Mouse (Mus musculus): Measurements from ENCODE around the gene Scml2. TPM values are rescaled to one million over a fixed set of nuclear protein-coding genes. Genes with fewer than 3 reads are reported as not detected.
"Not testable (repeated sequence)": the region's sequence is repeated elsewhere in the genome, so short reads cannot be mapped to it uniquely, and the experiment has no call there.

Scml2 gene
- total RNA-seq (2022), result under 1 TPM; 0.38 to 0.75 (median 0.60) TPM

DNA sequence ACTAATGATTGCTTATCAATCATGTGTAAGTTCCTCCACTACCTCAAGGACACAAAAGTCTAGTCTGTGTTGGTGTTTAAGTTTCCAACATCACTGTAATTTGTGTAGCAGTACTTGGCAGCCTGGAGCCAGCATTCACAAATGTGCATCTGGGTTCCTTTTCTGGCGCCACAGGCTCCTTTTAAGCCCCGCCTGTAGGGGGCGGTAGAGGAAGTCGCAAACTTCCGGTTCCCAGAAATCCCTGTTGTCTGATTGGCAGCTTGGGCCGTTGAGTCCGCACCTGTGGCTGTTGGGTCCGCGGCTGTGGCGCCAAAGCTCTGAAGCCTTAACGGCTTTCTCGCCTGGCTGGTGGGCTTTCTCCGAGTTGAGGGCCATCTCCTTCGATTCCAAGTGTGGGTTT is at the start of gene Scml2:
Scml2 (plus strand) TSS at position 301 of the 400 bp plus-strand sequence.
- not testable (repeated sequence) for DNase-seq

DNA sequence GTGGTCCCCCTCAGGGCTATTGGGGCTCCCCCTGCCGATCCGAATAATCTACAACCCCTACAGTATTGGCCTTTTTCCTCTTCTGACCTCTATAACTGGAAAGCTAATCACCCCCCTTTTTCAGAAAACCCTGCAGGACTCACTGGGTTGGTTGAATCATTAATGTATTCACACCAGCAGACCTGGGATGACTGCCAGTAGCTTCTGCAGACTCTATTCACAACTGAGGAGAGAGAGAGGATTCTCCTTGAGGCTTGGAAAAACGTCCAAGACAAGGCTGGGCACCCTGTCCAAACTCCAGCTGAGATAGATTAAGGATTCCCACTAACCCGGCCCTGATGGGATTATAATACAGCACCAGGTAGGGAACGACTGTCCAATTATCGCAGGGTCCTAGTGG is 41.4 kb upstream of the Scml2 start:
- not testable (repeated sequence) for DNase-seq

DNA sequence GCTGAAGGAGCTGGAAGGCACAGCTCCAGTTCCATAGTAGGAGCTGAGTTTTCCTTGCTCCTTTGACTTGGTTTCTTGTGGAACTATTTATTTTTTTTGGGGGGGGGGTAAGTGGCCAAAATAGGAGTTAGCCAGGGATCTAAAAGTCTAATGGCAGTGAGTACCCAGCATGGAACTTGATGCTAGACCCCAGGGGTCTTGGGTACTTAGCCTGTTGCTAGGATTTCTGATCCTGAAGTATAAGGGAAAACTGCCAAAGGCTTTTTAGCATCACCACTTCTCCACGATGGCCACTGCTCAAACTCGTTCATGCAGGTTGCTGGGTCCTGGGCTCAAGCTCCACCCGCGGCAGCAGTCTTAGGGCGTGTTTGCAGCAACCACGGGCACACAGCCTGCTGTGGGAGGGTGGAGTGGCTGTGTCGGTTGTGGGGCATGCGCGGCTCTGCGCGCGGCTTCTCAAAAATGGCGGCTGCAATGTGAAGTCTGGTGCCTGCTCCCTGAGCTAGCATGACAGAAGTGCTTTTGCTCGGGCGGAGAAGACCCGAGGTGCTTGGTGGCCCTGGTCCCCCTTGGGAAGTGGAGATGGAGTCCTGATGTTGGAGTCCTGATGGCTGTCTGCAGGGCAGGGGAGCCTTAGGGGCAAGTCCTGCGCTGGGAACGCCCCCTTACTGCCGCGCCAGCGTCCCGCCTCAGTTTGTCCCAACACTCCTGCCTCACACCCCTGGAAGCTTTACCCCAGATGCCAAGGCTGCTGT is 45.5 kb downstream of the Scml2 start:
- peak; percentile 25 for DNase-seq

DNA sequence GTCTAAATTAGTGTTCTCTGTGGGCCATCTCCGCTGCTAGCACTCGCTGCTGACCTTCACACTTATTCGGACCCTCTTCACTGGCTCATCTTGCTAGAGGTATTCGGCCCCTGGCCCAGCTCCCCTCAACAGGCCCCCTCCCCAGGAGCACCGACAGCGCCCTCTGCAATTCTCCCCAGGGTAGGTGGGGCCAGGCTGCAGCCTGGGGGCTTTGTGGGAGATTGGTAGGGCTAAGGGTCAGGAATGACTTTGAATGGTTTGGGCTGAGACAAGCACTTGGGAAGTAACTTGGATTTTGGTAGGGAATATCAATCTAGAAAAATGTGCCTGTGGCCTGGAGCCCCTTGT is 46.0 kb downstream of the Scml2 start:
- DNase-seq, result no peak

DNA sequence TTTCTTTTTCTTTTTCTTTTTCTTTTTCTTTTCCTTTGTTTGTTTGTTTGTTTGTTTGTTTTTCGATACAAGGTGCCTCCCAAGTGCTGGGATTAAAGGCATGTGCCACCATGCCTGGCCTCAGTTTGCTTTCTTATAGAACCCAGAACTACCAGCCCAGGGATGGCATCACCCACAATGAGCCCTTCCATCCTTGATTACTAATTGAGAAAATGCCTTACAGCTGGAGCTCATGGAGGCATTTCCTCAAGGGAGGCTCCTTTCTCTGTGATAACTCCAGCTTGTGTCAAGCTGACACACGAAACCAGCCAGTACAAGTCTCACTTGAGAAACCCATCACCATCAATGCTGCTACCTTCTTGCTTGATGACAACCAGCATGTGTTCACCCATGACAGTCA is 170.2 kb downstream of the Scml2 start, which contains the start of gene Gm15262:
Gm15262 (plus strand) TSS at position 301 of the 400 bp plus-strand sequence.
- not testable (repeated sequence) for DNase-seq

Other genes starting within 250 kb of the Scml2 start
- 1 to 10 TPM in 1 of 4 experiments, under 1 TPM in 3; 0.52 to 1.8 (median 0.67) TPM for gene Gja6, start 210.1 kb upstream of the Scml2 start, total RNA-seq (2022)
- gene Cdkl5, start 122.5 kb upstream of the Scml2 start, total RNA-seq (2022), result 10 to 100 TPM; 18.9 to 23.7 (median 21.3) TPM
- not detected for gene Gm15262, start 170.3 kb downstream of the Scml2 start, total RNA-seq (2022)